Mouse (Mus musculus) ovary, postnatal 36 days (tissue): ENCODE measurements around the gene Wdr86.
"Not testable (repeated sequence)": the region's sequence is repeated elsewhere in the genome, so short reads cannot be mapped to it uniquely, and the experiment has no call there.

Experiments
- DNase-seq: peaks from one replicate; pipeline ENCODE4 v3.0.0; 2022; ENCODE audit warnings: low spot score, mixed read lengths

The Wdr86 gene

DNA sequence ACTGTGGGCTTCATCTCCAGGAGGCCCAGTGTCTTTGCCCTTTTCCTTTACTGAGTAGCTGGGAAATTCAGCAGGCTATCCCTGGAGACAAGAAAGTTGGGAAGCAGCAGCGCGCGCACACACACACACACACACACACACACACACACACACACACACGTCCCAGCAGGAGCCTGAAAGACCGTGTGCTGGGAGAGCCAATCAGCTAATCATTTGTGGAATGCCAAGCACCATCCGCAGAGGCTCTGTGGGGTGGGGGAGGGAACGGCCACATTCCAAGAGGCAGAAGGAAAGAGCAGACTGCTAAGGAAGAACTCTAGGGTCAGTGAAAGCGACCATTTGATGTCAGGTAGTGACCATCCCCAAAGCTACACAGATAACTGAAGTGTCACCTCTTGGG, 2.6 kb upstream of the Wdr86 start:
- no peak for DNase-seq

DNA sequence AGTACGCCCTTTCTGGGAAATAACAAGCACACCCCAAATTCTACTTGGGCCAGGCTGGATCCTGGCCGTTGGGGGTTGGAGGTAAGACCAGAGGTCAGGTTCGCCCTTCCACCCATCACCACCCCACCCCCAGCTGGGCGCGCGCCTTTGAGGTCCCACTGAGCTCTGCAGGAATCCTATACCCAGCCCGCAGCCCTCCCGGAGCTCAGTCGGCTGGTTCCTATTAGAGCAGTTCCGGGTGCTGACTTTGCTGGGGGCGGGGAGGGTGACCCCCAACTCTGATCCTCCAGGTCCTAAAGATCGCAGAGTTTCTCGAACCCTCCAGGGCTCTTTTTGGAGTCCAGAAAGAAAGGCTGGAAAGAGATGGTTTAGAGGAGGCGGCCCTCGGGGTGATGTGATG, 459 bp upstream of the Wdr86 start:
- no peak for DNase-seq

DNA sequence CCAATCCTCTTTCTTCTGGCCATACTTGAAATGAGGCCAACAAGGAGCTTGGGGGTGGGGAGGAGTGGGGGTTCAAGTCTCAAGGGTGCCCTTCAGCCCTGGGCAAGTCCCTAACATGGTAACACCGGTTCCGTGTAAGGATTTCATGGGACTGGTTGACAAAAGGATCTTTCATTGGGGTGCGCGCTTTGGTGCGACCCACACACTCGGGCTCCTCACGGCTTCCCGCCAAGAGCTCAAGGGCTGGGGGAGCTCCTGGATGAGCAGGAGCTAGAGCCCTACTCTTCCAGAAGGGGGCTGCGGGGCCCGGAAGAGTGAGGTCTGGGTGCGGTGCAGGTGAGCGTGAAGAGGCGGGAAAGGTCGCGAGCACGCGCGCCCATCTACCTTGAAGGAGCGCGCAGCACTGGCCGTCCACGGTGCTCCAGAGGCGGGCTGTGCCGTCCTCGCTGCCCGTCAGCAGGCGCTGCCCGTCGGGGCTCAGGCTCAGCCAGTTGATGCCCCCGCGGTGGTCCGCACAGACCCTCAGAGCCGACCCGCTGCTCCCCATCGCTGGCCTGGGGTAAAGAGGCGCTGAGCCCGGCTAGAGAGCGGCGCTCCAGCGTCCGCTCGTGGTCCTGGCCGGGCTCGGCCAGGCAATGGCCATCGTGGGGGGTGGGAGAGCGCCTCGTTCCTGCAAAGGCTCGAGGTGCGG, 585 bp downstream of the Wdr86 start:
- no peak for DNase-seq

- peak; percentile 39 for DNase-seq
Observed at GRCm38 (mm10) chr5:24726901-24727836, 3.4 kb downstream of the Wdr86 start.

GRCm38 (mm10) chr5:24725897-24726296, 4.6 kb downstream of the Wdr86 start:
- DNase-seq, result no peak

- peak; percentile 36 for DNase-seq
Observed at GRCm38 (mm10) chr5:24724805-24725204, 5.7 kb downstream of the Wdr86 start.

DNA sequence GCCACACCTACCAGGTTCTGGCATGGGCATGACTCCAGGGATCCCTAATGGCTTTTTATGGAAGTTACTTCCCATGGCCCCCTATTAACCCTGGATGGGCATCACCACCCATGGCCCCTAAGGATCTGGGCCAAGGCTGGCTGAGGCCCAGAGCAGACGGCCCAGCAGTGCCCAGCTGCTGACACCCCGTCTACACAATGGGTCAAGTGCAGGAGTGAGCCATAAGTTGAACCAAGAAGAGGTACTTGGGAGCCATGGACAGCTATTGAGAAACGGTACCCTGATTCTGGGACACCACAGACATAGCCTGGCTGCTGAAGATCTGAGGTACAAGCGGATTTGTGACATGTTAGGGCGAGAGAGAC, 6.3 kb downstream of the Wdr86 start:
- no peak for DNase-seq

GRCm38 (mm10) chr5:24723527-24724269, 6.8 kb downstream of the Wdr86 start:
- no peak for DNase-seq

DNA sequence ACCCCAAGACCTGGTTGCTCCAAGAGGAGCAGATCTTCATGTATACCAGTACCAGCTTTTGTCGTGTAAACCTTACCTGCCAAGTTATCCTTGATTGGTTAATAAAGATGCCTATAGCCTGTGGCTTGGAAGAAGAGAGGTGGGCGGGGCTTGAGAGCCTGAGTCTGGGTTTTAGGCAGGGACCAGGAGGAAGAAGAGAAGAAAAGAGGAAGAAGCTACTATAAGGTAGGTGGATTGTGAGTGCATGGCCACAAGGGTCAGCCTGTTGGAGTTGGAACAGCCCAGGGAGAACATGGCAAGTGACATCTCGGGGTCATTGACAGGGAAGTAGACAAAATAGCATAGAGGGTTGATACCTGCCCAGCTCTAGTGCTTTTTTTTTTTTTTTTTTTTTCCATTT, 10.7 kb downstream of the Wdr86 start:
- no peak for DNase-seq

DNA sequence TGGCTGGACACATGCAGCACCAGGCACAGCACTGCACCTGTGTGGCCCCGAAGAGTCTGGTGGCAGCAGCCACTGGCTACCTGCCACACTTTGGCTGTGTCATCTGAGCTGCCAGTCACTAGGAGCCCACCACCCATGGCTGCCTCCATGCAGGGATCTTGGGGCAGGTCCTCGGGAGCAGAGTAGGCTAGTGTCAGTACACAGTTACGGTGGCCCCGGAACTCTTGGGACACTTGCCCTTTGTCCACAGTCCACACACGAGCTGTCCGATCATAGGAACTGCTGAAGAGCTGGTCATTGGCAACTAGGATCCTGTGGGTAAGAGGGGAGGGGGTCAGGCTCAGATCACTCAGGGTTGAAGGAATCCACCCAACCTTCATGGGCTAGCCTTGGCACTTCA, 12.5 kb downstream of the Wdr86 start:
- no peak for DNase-seq

GRCm38 (mm10) chr5:24713987-24714386, 16.5 kb downstream of the Wdr86 start:
- DNase-seq, result no peak

- peak; percentile 47 for DNase-seq
Observed at GRCm38 (mm10) chr5:24713199-24713598, 17.3 kb downstream of the Wdr86 start.

GRCm38 (mm10) chr5:24711615-24712014, 18.9 kb downstream of the Wdr86 start:
- DNase-seq, result no peak

DNA sequence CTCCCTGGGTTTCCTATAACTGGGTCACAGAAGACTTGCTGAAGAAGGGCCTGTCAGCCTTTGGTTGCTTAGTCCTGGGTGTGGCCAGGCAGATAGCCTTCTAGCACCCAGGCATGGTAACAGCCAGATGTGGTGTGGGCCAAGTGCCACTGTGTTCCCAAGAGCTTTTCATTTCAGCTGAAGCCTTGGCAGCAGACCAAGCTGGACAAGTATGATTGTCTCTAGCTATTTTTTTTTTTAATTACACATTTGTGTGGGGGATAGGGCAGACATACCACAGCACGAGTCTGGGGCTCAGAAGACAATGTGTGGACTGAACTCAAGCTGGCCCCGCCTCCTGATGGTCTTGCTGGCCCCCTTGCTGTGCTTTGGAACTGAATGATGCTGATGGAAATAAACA, 20.6 kb downstream of the Wdr86 start:
- DNase-seq, result no peak

DNA sequence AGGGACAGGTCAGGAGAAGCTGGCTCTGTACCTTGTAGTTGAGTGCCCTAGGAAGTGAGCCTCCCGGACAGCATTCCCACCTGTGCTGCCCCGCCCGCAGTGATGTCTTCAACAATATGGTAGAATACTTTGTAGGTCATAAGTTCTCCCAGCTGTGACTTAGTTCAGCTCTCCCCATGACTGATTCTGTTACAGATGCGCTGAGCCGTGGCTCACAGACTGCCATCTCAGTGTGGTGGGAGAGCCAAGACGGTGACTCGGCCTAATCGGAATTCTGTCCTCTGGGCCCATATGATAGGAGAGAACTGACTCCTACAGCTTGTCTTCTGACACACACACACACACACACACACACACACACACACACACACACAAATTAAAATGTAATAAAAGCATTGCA, 25.9 kb downstream of the Wdr86 start:
- DNase-seq, result no peak

DNA sequence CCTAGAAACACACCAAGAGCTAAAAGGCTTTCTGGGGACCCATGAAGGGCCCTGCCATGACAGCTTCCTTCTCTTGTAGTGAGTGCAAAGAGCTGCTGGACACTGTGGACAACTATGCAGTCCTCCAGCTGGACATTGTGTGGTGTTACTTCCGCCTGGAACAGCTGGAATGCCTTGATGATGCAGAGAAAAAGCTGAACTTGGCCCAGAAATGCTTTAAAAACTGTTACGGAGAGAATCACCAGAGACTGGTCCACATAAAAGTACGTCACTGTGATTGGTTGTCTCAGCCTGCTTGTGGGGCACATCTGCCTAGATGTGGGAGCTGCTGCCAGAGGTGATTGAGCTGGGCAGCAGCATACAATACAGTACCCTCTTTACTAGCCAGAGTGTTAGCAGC, 29.3 kb downstream of the Wdr86 start:
- no peak for DNase-seq

GRCm38 (mm10) chr5:24696704-24697103, 33.8 kb downstream of the Wdr86 start:
- DNase-seq, result no peak

DNA sequence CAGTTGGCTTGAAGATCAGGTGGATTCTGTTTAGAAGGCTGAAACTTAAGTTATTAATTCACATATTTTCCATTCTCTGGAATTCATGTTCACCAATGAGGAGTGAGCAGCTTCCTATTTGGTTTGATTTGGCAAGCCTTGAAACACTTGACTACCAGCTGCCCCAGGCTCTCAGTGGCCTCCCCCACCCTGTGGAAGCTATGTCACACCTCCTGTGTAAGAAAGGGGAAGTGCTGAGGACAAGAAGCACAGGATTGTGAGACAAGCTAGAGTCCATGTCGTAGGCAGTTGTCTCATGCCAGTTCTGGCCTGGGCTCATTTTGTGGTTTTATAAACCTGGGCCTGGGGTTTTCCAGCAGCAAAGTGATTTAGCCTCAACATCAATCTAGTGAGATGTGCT, 42.8 kb downstream of the Wdr86 start:
- DNase-seq, result no peak

GRCm38 (mm10) chr5:24686671-24687420, 43.7 kb downstream of the Wdr86 start:
- not testable (repeated sequence) for DNase-seq

GRCm38 (mm10) chr5:24686176-24686575, 44.4 kb downstream of the Wdr86 start:
- DNase-seq, result no peak

- peak; percentile 98 for DNase-seq
Observed at GRCm38 (mm10) chr5:24685366-24686093, 45.0 kb downstream of the Wdr86 start, which contains the start of gene Nub1. TSS of gene Nub1 (plus strand) at chr5:24685532.
